Mouse (Mus musculus) midbrain, embryonic 16.5 days (tissue): ENCODE results near the gene Arhgap22. TPM values are rescaled to one million over a fixed set of nuclear protein-coding genes. Genes with fewer than 3 reads are reported as not detected.

Source experiments
- ATAC-seq: fragments of 200-750 bp; cut with Nextera tagmentation; 2 replicates; pipeline ENCODE4 v1.8.0; 2017; ENCODE audit warnings: moderate TSS enrichment
- H3K27ac ChIP-seq: fragments of 300-500 bp; sonication (generic); 2 replicates; pipeline ENCODE4 v1.5.1; 2014; ENCODE audit warnings: mild to moderate bottlenecking, low read length, mixed read lengths
- H3K27me3 ChIP-seq: fragments of 300-500 bp; sonication (generic); 2 replicates; pipeline ENCODE4 v1.6.1; 2014; ENCODE audit warnings: low read depth, low read length, mixed read lengths; ENCODE audit not compliant: control insufficient read depth, insufficient read depth
- H3K36me3 ChIP-seq: fragments of 300-500 bp; sonication (generic); 2 replicates; pipeline ENCODE4 v1.6.1; 2014; ENCODE audit warnings: mild to moderate bottlenecking, low read length, moderate library complexity, mixed read lengths; ENCODE audit not compliant: control insufficient read depth, insufficient read depth
- H3K4me1 ChIP-seq: fragments of 300-500 bp; sonication (generic); 2 replicates; pipeline ENCODE4 v1.6.1; 2014; ENCODE audit warnings: mild to moderate bottlenecking, low read length, mixed read lengths; ENCODE audit not compliant: control insufficient read depth, insufficient read depth
- H3K4me2 ChIP-seq: fragments of 300-500 bp; sonication (generic); 2 replicates; pipeline ENCODE4 v1.6.1; 2014; ENCODE audit warnings: mild to moderate bottlenecking, low read length, mixed read lengths
- H3K4me3 ChIP-seq: fragments of 300-500 bp; sonication (generic); 2 replicates; pipeline ENCODE4 v1.5.1; 2014; ENCODE audit warnings: low read depth, mild to moderate bottlenecking, low read length, moderate library complexity, mixed read lengths
- H3K9ac ChIP-seq: fragments of 300-500 bp; sonication (generic); 2 replicates; pipeline ENCODE4 v1.6.1; 2014; ENCODE audit warnings: low read depth, low read length, mixed read lengths
- H3K9me3 ChIP-seq: fragments of 300-500 bp; sonication (generic); replicated peaks from 2 replicates; pipeline ENCODE4 v1.6.1; 2014; ENCODE audit warnings: mild to moderate bottlenecking, low read length, mixed read lengths; ENCODE audit not compliant: control insufficient read depth, poor library complexity, severe bottlenecking
- WGBS: fragments of 180-500 bp; shearing (Covaris S2); extraction: QIAGEN DNeasy Blood & Tissue Kit; methylation state at CpG from one replicate; pipeline ENCODE4 v1.1.7; 2014; 5-methylcytosine and 5-hydroxymethylcytosine counted together
- polyA plus RNA-seq: library from polyadenylated mRNA; unstranded; fragments of >200 nt; fragmentation: Nextera tagmentation; extraction: Ambion mirVana; gene quantifications from 2 replicates; pipeline ENCODE4 v1.2.1, GENCODE M21; 2015

Arhgap22 gene
- polyA plus RNA-seq, 1 experiment from 2014 or later: 2.6 TPM

DNA sequence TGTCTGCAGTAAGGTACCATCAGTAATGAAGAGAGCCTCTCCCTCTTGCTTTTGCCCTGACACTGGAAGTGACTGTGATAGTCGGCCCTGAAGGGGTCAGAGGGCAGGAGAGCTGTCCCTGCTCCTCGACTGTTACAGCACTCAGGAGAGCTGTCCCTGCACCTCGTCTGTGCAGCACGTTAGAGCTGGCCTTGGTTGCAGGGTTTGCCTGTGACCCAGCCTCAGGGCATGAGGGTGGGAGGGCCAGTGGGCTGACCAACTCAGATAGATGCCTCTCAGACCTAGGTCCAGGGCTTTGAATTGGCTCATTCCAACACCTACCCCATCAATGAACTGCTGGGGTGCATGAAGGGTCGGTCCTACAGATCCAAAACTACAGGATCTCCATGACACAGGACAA, 5.5 kb upstream of the Arhgap22 start:
- no peaks in the 10 kb centered on the region for H3K36me3 ChIP-seq
- no peak overlapping the region for H3K27ac ChIP-seq
- H3K9me3 ChIP-seq: no peaks in the 10 kb centered on the region
- H3K4me1 ChIP-seq: peaks cover 5% of the 10 kb centered on the region; the same call in 1 of the 2 replicates
- H3K4me2 ChIP-seq: no peak overlapping the region
- no peak overlapping the region for H3K4me3 ChIP-seq
- 46% methylated on average over 5 of the region's 5 CpGs for WGBS
- H3K27me3 ChIP-seq: no peaks in the 10 kb centered on the region; the same call in 1 of the 2 replicates
- H3K9ac ChIP-seq: no peak overlapping the region
- no peak for ATAC-seq

DNA sequence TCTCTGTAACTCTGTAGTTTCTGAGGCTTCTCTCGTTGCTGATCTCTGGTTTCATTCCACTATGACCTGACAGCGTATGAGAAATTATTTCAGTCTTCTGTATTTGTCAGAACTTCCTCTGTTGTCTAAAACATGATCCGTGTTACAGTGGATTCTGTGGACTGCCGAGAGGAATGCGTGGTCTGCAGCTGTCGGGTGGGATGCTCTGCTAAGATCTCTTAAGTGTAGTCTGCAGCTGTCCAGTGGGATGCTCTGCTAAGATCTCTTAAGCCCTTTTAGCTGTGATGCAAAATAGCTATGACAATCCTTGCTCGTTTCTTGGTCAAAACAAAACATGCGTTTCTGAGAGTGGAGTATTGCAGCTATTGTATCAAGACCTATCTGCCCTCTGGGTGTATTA, 3.0 kb upstream of the Arhgap22 start:
- Histone ChIP-seq H3K9me3 (no peaks in the 10 kb centered on the region), H3K27ac (no peak overlapping the region), H3K4me2 (no peak overlapping the region), H3K4me1 (peaks cover 2% of the 10 kb centered on the region; the same call in 1 of the 2 replicates), H3K27me3 (no peaks in the 10 kb centered on the region; the same call in 1 of the 2 replicates), H3K9ac (no peak overlapping the region), H3K4me3 (no peak overlapping the region), H3K36me3 (no peaks in the 10 kb centered on the region)
- WGBS: 76% methylated on average over 8 of the region's 8 CpGs
- ATAC-seq: no peak

DNA sequence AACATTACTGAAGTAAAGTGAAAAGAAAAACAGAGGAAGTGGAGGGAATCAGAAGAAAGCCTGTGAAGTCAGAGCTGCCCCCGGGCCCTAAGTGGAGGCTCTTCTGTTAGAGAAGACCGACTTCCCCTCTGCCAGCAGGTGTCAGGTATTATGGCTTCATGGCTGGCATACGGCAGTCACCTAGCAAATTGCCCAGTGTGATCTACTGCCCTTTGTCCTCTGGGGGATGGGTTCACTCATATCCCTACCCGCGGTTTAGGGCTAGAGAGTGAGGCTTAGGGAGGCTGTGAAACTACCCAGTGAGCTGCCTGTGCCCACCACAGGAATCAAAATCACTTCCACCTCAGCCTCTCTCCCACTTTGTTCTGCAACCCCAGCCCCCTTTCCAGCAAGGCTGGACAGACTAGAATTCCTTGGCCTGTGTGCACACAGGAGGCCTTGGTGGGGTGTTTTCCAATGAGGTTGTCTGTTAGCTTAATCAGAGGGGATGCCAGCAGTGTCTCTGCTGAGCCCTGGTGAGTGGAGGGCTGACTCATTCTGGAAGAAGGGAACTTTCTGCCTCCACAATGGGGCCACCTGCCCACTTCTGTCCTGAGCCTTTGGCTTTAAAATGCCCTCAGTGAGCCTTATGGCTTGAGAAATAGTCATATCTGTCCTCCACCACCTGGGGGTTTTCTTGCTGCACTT, 1.4 kb upstream of the Arhgap22 start:
- Histone ChIP-seq H3K4me3 (no peak overlapping the region), H3K4me2 (no peak overlapping the region), H3K36me3 (no peaks in the 10 kb centered on the region), H3K27ac (no peak overlapping the region), H3K27me3 (no peaks in the 10 kb centered on the region; the same call in 1 of the 2 replicates), H3K4me1 (no peaks in the 10 kb centered on the region; the same call in 1 of the 2 replicates), H3K9ac (no peak overlapping the region), H3K9me3 (no peaks in the 10 kb centered on the region)
- WGBS: 69% methylated on average over 5 of the region's 5 CpGs
- ATAC-seq: no peak

DNA sequence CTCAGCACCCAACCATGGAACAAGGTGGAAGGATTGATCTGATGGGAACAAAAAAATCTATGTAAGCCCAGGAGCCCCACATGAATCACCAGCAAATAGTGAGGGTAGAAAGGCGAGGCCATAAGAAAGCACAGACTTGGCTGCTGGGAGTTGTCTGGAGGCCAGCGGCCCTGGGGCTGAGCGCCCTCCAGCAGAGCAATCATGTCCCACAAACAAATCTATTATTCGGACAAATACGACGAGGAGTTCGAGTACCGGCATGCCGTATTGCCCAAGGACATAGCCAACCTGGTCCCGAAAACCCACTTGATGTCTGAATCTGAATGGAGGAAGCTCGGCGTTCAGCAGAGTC, 892 bp upstream of the Arhgap22 start:
- no peak overlapping the region for H3K4me2 ChIP-seq
- no peak overlapping the region for H3K27ac ChIP-seq
- H3K27me3 ChIP-seq: no peaks in the 10 kb centered on the region; the same call in 1 of the 2 replicates
- no peak overlapping the region for H3K9ac ChIP-seq
- WGBS: 87% methylated on average over 12 of the region's 12 CpGs
- no peak overlapping the region for H3K4me3 ChIP-seq
- H3K9me3 ChIP-seq: no peaks in the 10 kb centered on the region
- no peaks in the 10 kb centered on the region; the same call in 1 of the 2 replicates for H3K4me1 ChIP-seq
- no peak for ATAC-seq
- no peaks in the 10 kb centered on the region for H3K36me3 ChIP-seq

DNA sequence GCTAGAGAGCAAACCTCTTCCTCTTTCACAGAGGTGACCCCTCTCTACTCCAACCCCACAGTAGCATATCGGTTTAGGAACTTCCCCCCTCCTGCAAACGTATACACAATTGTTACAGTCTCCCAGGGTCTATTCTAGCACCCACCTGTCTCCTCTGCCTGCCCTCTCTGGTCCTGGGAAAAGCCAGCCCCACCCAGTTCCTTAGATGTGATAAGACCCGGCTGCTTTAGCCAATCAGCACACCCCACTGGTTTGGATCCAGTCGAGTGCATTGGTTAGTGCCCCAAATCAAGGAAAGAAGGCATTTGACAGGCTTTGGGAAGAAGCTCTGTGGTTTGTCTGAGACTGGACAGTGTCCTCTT, 922 bp downstream of the Arhgap22 start:
- H3K9ac ChIP-seq: no peak overlapping the region
- H3K4me1 ChIP-seq: no peaks in the 10 kb centered on the region; the same call in 1 of the 2 replicates
- no peak overlapping the region for H3K4me3 ChIP-seq
- no peaks in the 10 kb centered on the region for H3K9me3 ChIP-seq
- H3K4me2 ChIP-seq: no peak overlapping the region
- ATAC-seq: no peak; the same call in 1 of the 2 replicates
- H3K27me3 ChIP-seq: no peaks in the 10 kb centered on the region
- H3K27ac ChIP-seq: no peak overlapping the region
- H3K36me3 ChIP-seq: no peaks in the 10 kb centered on the region
- WGBS: 23% methylated on average over 4 of the region's 4 CpGs

DNA sequence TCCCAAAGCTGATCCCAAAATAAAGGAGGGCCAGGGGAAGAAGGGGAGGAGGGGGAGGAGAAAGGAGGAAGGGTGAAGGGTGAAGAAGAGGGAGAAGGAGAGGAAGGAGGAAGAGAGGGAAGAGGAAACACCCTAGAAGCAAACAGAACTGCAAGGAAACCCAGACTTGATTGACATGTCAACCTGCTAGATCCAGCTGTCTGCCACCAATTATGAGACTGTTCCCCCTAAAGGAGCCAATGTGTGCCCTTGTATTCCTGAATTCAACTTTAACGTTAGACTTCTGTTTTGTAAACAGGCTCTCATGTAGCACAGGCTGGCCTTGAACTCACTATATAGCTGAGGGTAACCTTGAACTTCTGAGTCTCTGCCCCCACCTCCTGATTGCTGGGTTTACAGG, 1.3 kb downstream of the Arhgap22 start:
- 81% methylated on average over 1 of the region's 1 CpGs for WGBS

DNA sequence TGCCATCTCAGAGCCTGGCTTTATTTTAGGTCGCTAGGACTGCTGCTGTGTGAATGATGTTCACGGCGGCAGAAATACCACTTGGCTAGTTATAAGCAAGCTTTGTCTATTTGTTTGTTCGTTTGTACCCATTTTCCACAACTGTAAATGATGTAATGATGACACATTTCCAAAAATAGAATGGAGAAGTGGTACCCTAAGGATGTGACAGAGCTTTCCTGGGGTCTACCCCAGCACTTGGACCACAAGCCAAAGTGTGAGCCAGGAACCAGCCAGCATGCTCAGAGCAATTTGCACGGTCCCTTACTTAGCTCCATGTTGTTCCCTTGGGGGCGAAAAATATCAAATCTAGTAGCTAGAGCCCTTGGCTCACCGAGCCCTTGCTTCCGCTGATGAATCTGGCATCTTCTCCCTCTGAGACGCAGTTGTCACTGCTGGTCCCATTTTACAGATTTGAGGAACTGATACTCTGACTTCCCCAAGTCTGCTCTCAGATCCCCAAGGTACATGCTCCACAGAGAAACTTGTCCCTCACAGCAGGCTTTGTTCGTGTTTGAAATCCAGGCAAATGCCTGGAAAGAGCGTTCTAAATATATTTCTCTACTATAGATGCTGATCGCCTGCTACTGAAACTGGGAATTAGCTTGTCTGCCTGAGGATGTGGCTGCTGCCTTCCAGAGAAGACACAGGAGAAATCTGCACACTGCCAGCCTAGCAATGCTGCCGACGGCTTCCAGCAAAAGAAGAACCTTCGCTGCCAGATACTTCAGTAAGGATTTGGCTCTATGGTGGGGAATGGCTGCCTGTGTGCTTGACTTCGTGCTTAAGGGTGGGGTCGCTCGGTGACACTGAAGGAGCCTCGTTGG, 2.8 kb downstream of the Arhgap22 start:
- H3K9me3 ChIP-seq: no peaks in the 10 kb centered on the region
- H3K4me1 ChIP-seq: no peaks in the 10 kb centered on the region; the same call in 1 of the 2 replicates
- H3K27ac ChIP-seq: no peak overlapping the region
- ATAC-seq: no peak
- H3K36me3 ChIP-seq: no peaks in the 10 kb centered on the region
- no peak overlapping the region for H3K9ac ChIP-seq
- no peak overlapping the region for H3K4me2 ChIP-seq
- 87% methylated on average over 19 of the region's 19 CpGs for WGBS
- no peaks in the 10 kb centered on the region for H3K27me3 ChIP-seq
- H3K4me3 ChIP-seq: no peak overlapping the region

More for the DNA sequence above, 1.3 kb downstream of the Arhgap22 start:
- H3K27ac ChIP-seq: no peak overlapping the region
- no peaks in the 10 kb centered on the region for H3K36me3 ChIP-seq
- no peak overlapping the region for H3K9ac ChIP-seq
- no peaks in the 10 kb centered on the region; the same call in 1 of the 2 replicates for H3K4me1 ChIP-seq
- H3K4me3 ChIP-seq: no peak overlapping the region
- no peaks in the 10 kb centered on the region for H3K27me3 ChIP-seq
- no peaks in the 10 kb centered on the region for H3K9me3 ChIP-seq
- H3K4me2 ChIP-seq: no peak overlapping the region
- ATAC-seq: no peak

DNA sequence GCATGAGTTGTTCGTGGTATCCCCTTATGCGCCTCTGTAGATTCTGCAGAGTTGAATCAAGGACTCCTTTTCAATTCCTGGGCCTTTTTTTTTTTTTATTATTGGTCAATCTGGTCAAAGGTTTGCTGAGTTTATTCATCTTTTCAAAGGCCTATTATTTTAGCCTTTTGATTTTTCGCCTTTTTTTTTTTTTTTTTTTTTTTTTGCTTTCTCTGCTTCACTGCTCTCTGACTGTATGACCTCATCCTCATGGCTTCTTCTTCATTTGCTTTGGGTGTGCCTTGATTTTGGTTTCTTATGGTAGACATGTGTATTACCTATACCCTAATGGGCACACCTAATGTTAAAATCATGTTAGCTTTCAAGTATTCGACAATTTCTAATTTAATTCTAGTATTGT, 11.4 kb downstream of the Arhgap22 start:
- no peaks in the 10 kb centered on the region for H3K9me3 ChIP-seq
- H3K9ac ChIP-seq: no peak overlapping the region
- WGBS: 89% methylated on average over 4 of the region's 4 CpGs
- no peaks in the 10 kb centered on the region for H3K4me1 ChIP-seq
- H3K27ac ChIP-seq: no peak overlapping the region
- H3K4me3 ChIP-seq: no peak overlapping the region
- no peak overlapping the region for H3K4me2 ChIP-seq
- no peaks in the 10 kb centered on the region for H3K27me3 ChIP-seq
- no peak for ATAC-seq
- no peaks in the 10 kb centered on the region for H3K36me3 ChIP-seq

DNA sequence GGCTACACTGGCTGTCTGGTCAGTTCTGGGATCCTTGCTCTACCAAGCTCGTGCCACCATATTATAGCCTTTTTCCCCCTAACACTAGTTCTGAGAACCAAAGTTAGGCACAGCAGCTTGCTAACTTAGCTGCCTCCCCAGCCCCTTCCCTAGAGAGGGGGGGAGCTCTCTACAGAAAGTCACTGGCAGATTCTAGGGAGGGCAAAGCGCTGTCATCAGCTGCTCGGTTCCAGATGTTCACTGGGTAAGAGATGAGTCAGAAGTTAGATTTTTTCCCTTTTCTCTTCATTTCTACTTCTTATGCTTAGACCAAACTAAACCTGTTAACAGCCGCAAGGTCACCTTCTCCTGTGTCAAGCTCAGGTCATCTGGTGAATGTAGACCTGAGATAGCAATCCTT, 16.8 kb downstream of the Arhgap22 start:
- H3K27me3 ChIP-seq: no peaks in the 10 kb centered on the region
- whole genome bisulfite sequencing: 91% methylated on average over 4 of the region's 4 CpGs
- H3K27ac ChIP-seq: no peak overlapping the region
- H3K36me3 ChIP-seq: no peaks in the 10 kb centered on the region
- H3K4me2 ChIP-seq: no peak overlapping the region
- no peaks in the 10 kb centered on the region for H3K9me3 ChIP-seq
- H3K4me3 ChIP-seq: no peak overlapping the region
- no peak for ATAC-seq
- no peak overlapping the region for H3K9ac ChIP-seq
- no peaks in the 10 kb centered on the region for H3K4me1 ChIP-seq
